Mouse (Mus musculus) cerebellum, adult 2 months (tissue): ENCODE data around the gene Gp2. TPM values are rescaled to one million over a fixed set of nuclear protein-coding genes. Genes with fewer than 3 reads are reported as not detected.

ENCODE experiments used
- DNase-seq, 2 experiments: peaks; one replicate each; pipeline ENCODE4 v3.0.0; 2021
- H3K27ac ChIP-seq: fragments of 200-500 bp; 2 replicates; pipeline ENCODE4 v1.5.1; 2012; ENCODE audit warnings: low read length, control low read depth, inconsistent platforms; ENCODE audit not compliant: insufficient read depth
- H3K27me3 ChIP-seq: fragments of 200-500 bp; 2 replicates; pipeline ENCODE4 v1.6.1; 2012; ENCODE audit warnings: inconsistent platforms, mild to moderate bottlenecking, low read length, moderate library complexity; ENCODE audit not compliant: control insufficient read depth, insufficient read depth
- H3K4me1 ChIP-seq: fragments of 200-500 bp; 2 replicates; pipeline ENCODE4 v1.6.1; 2011; ENCODE audit warnings: low read length; ENCODE audit not compliant: control insufficient read depth, insufficient read depth
- H3K4me3 ChIP-seq: fragments of 200-500 bp; replicated peaks from 2 replicates; pipeline ENCODE3; 2011; ENCODE audit warnings: mild to moderate bottlenecking, low read depth, low read length, control low read depth; ENCODE audit not compliant: insufficient read depth
- CTCF ChIP-seq: fragments of 200-500 bp; IDR thresholded peaks from 2 replicates; pipeline ENCODE4 v1.5.1; 2011; ENCODE audit warnings: low read depth, mild to moderate bottlenecking, control low read depth, low read length, moderate library complexity, borderline replicate concordance; ENCODE audit not compliant: insufficient read depth
- POLR2A ChIP-seq: fragments of 200-500 bp; IDR thresholded peaks from 2 replicates; pipeline ENCODE4 v1.6.1; 2011; ENCODE audit warnings: low read length, control low read depth, borderline replicate concordance; ENCODE audit not compliant: insufficient read depth
- WGBS: fragments of 180-500 bp; shearing (Covaris S2); methylation state at CpG from one replicate; pipeline ENCODE4 v1.1.7; 2018; 5-methylcytosine and 5-hydroxymethylcytosine counted together
- polyA plus RNA-seq: library from polyadenylated mRNA; depleted of rRNA; stranded (reverse); fragments of >200 nt; gene quantifications from 2 replicates; pipeline ENCODE4 v1.2.3, GENCODE M21; 2012; rRNA removed

The Gp2 gene
- not detected in 2 replicates for polyA plus RNA-seq

DNA sequence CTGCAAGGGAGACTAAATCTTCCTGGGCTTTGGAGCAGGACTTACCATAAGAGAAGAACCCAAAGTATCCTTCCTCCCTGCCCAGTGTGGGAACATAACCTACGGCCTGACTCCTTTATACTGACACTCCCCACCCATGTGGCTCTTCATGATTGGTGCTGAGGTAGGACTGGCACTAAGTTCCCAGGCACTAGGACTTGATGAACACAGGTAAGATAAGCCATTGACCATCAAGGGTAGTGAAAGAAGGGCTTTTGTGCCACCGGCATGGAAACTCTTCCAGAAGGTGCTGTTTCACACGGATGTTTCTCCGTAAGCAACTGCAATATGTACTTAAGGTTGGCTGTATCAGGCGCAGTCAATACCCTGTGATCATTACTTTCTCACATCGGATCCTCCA is at the start of gene Gp2:
Gene Gp2, minus strand, starts transcription at position 101 of the 400 bp plus-strand sequence.
- DNase-seq = no peak
- Histone ChIP-seq H3K27me3 (no peaks in the 10 kb centered on the region), H3K27ac (no peak within 1 kb of the TSS), H3K4me1 (no peaks in the 10 kb centered on the region), H3K4me3 (no peak within 1 kb of the TSS)
- 93% methylated on average over 6 of the region's 6 CpGs for WGBS
- TF ChIP-seq POLR2A (no peak), CTCF (no peak)

GRCm38 (mm10) chr7:119490041-119490780 is 31.1 kb upstream of the Gp2 start:
- no peak for DNase-seq
- Histone ChIP-seq H3K27ac (no peak overlapping the region), H3K4me3 (no peak overlapping the region), H3K27me3 (no peaks in the 10 kb centered on the region), H3K4me1 (no peaks in the 10 kb centered on the region)
- TF ChIP-seq CTCF = no peak
- TF ChIP-seq POLR2A = no peak
- 84% methylated on average over 4 of the region's 4 CpGs for WGBS

DNA sequence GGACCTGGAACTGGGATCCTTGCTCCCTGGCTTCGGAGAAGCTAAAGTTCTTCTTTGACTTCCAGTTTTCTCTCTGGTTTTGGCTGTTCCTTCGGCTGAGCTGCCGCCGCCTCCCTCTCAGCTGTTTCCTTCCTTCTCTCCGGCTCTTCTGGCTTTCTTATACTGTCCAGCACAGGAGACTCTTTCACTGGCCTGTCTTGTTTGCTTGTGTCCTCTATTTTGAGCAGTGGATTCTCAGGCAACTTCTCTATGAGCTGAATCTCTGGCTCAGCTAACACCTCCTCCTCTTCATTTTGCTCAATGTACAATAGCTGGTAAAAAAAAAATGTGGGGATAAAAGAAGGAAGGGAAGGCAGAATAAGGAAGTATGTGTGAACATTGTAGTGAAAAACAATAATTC is 27.6 kb upstream of the Gp2 start:
- Histone ChIP-seq H3K4me1 (no peaks in the 10 kb centered on the region), H3K27ac (no peak overlapping the region), H3K4me3 (no peak overlapping the region), H3K27me3 (no peaks in the 10 kb centered on the region)
- TF ChIP-seq CTCF (no peak), POLR2A (no peak)
- WGBS = 88% methylated on average over 5 of the region's 5 CpGs
- DNase-seq = no peak

- Histone ChIP-seq H3K27ac (no peak overlapping the region), H3K27me3 (no peaks in the 10 kb centered on the region), H3K4me1 (no peaks in the 10 kb centered on the region), H3K4me3 (no peak overlapping the region)
- no peak for TF ChIP-seq POLR2A
- 80% methylated on average over 4 of the region's 4 CpGs for WGBS
- no peak for DNase-seq
Measured at GRCm38 (mm10) chr7:119484154-119484553, 25.1 kb upstream of the Gp2 start.

DNA sequence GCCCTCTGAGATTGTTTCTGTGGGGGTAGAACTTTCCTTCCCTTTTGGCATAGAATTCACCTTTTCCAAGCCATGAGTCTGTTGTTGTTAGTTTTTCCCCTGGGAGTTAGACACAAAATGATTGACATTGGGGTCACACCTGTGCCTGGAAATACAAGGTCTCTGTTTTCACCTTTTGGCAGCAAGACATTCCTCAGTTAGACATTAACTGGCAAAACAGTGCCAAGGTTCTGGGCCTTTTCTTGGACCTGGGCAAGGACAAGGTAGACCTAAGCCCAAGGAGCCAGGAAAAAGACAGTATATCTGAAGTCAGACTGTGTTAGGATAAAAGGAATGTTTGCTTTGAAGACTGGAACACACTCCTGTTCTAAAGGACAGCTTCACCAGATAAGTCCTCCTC is 20.2 kb upstream of the Gp2 start, which contains the start of gene Umod:
Gene Umod, minus strand, starts transcription at position 27 of the 400 bp plus-strand sequence.
- H3K4me1 ChIP-seq = no peaks in the 10 kb centered on the region
- no peak for DNase-seq
- H3K27ac ChIP-seq = no peak within 1 kb of the TSS
- H3K4me3 ChIP-seq = no peak within 1 kb of the TSS
- no peak for TF ChIP-seq POLR2A
- no peaks in the 10 kb centered on the region for H3K27me3 ChIP-seq

GRCm38 (mm10) chr7:119476500-119477389 is 17.7 kb upstream of the Gp2 start:
- Histone ChIP-seq H3K4me1 (no peaks in the 10 kb centered on the region), H3K4me3 (no peak overlapping the region), H3K27ac (no peak overlapping the region), H3K27me3 (no peaks in the 10 kb centered on the region)
- WGBS = 68% methylated on average over 33 of the region's 33 CpGs
- DNase-seq = no peak
- TF ChIP-seq CTCF = no peak

DNA sequence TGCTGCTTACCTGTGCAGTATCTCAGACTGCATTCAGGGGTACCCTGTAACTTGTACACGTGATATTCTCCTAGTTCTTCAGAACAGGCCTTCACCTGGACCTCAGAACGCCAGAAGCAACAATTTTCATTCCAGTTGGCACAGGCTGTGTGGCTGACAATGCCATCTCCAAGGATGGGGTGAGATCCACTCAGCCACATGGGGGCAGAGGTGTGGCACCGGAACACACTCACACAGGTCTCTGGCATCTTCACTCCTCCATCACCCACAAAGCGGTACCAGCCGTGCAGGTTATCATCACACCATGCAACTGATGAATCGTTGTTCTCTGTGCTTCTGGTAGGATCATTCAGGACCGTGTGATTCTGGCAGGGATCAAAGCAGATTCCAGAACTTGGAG is 4.9 kb downstream of the Gp2 start:
- H3K4me3 ChIP-seq = no peak overlapping the region
- 73% methylated on average over 7 of the region's 7 CpGs for WGBS
- TF ChIP-seq POLR2A (no peak), CTCF (no peak)
- H3K27ac ChIP-seq = no peak overlapping the region
- no peaks in the 10 kb centered on the region for H3K27me3 ChIP-seq
- DNase-seq = no peak
- H3K4me1 ChIP-seq = no peaks in the 10 kb centered on the region

DNA sequence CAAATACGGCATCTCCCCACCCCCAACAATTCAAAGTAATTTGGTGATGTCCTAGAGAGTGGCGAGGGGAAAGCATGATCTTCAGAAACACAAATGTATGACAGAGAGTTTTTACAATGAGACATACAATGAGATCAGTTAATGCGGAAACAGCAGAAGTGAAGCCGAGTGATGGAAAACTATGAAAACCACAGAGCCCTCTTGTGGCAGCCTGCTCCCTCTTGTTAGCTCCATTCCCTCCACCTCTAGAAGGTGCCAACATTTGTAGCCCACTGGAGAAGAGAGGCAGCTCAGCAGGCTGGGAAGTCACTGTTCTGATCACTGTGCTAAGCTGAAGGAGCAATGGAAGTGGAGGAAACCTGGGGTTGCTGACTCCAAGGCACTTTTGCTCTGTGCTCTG is 15.2 kb downstream of the Gp2 start:
- TF ChIP-seq CTCF (no peak), POLR2A (no peak)
- 33% methylated on average over 4 of the region's 4 CpGs for WGBS
- H3K4me1 ChIP-seq = no peaks in the 10 kb centered on the region
- no peak for DNase-seq
- no peak overlapping the region for H3K4me3 ChIP-seq
- no peak overlapping the region for H3K27ac ChIP-seq
- no peaks in the 10 kb centered on the region for H3K27me3 ChIP-seq
